ENCODE assay signal across 8 mouse cellular contexts in genomic region chr17:34645831-34646511, GRCm38 (mm10). TPM values are rescaled to one million over a fixed set of nuclear protein-coding genes. Genes with fewer than 3 reads are reported as not detected.
DNase-seq lines count a peak whose midpoint lies in the region; ATAC-seq and TF ChIP-seq lines count a peak whose summit lies in the region.

No protein-coding gene starts in this region.

- no peak for ATAC-seq in lung, embryonic 14.5 days (ENCODE audit: insufficient read depth)
- ATAC-seq in hindbrain, embryonic 12.5 days (ENCODE audit: low FRiP score) = no peak
- no peak for ATAC-seq in monocyte, adult 5-6 weeks (replicated peaks; ENCODE audit: insufficient number of reproducible peaks, low FRiP score, low TSS enrichment, poor library complexity, severe bottlenecking)

- peak overlapping the region; percentile 91; the same call in 1 of the 2 replicates for H3K4me3 ChIP-seq in lung, embryonic 14.5 days (ENCODE audit: low read depth, low read length)
- peak overlapping the region; percentile 96; the same call in 1 of the 2 replicates for H3K4me3 ChIP-seq in hindbrain, embryonic 12.5 days

- H3K27ac ChIP-seq in lung, embryonic 14.5 days (ENCODE audit: low read depth) = no peak overlapping the region
- H3K27ac ChIP-seq in hindbrain, embryonic 12.5 days = no peak overlapping the region

- H3K4me1 ChIP-seq in lung, embryonic 14.5 days (ENCODE audit: insufficient read depth) = peaks cover 10% of the 10 kb centered on the region
- peaks cover 37% of the 10 kb centered on the region for H3K4me1 ChIP-seq in hindbrain, embryonic 12.5 days

- peaks cover 29% of the 10 kb centered on the region for H3K36me3 ChIP-seq in lung, embryonic 14.5 days (ENCODE audit: insufficient read depth)
- H3K36me3 ChIP-seq in hindbrain, embryonic 12.5 days = peaks cover 21% of the 10 kb centered on the region

- WGBS in lung, embryonic 14.5 days = 83% methylated on average over 30 of the region's 30 CpGs
- 90% methylated on average over 30 of the region's 30 CpGs for WGBS in hindbrain, embryonic 12.5 days

- peak overlapping the region; percentile 43 for H3K4me2 ChIP-seq in lung, embryonic 14.5 days
- peak overlapping the region; percentile 73; the same call in 1 of the 2 replicates for H3K4me2 ChIP-seq in hindbrain, embryonic 12.5 days (replicated peaks)

- DNase-seq in adrenal gland, postnatal 10 days = peak; percentile 38
- no peak for DNase-seq in adrenal gland, adult 8-10 months
- DNase-seq in lung, embryonic 14.5 days = no peak
- no peak for DNase-seq in lung, postnatal 14 days
- DNase-seq in naive thymus-derived CD4-positive, alpha-beta T cell, adult 2 months (ENCODE audit: low read depth) = peak; percentile 25
- no peak for DNase-seq in c-Kit-positive CD71-positive TER-119-positive erythroid progenitor cells, embryonic 14.5 days (ENCODE audit: low spot score)

- no peaks in the 10 kb centered on the region for H3K9me3 ChIP-seq in lung, embryonic 14.5 days (ENCODE audit: low read depth, low read length)
- no peaks in the 10 kb centered on the region for H3K9me3 ChIP-seq in hindbrain, embryonic 12.5 days (replicated peaks)

- no peaks in the 10 kb centered on the region for H3K27me3 ChIP-seq in lung, embryonic 14.5 days (ENCODE audit: insufficient read depth, low read length)
- H3K27me3 ChIP-seq in hindbrain, embryonic 12.5 days = no peaks in the 10 kb centered on the region

- TF ChIP-seq CTCF in lung, embryonic 14.5 days (IDR thresholded peaks at IDR 0.05; ENCODE audit: low read depth) = no peak

- no peak overlapping the region for H3K9ac ChIP-seq in lung, embryonic 14.5 days
- H3K9ac ChIP-seq in hindbrain, embryonic 12.5 days = no peak overlapping the region

RNA-seq across cellular contexts. Expression of gene Atf6b, which starts 1.0 kb away (rescaled TPM):
- 10 to 100 TPM; 37.8 to 40.1 TPM for total RNA-seq in adrenal gland, postnatal 10 days (2021)
- 10 to 100 TPM; 47.1 to 56.6 (median 51.1) TPM for total RNA-seq in adrenal gland, adult 8-10 months (2022)
- polyA plus RNA-seq in lung, embryonic 14.5 days (2014; fragmentation: Nextera tagmentation; extraction: Ambion mirVana) = 66.5 and 74.8 TPM in 2 replicates
- polyA plus RNA-seq in hindbrain, embryonic 12.5 days (2016; fragmentation: Nextera tagmentation; extraction: Ambion mirVana) = 114 and 119 TPM in 2 replicates
- 17.4 to 26.0 TPM (median 23.4 TPM) in 3 replicates for total RNA-seq in monocyte, adult 5-6 weeks (2017)

RNA-seq across cellular contexts. Expression of gene Fkbpl, which starts 1.4 kb away (rescaled TPM):
- 10 to 100 TPM; 11.8 to 14.4 TPM for total RNA-seq in adrenal gland, postnatal 10 days (2021)
- 10 to 100 TPM; 13.0 to 15.5 (median 15.1) TPM for total RNA-seq in adrenal gland, adult 8-10 months (2022)
- polyA plus RNA-seq in lung, embryonic 14.5 days (2014; fragmentation: Nextera tagmentation; extraction: Ambion mirVana) = 9.7 and 11.1 TPM in 2 replicates
- polyA plus RNA-seq in hindbrain, embryonic 12.5 days (2016; fragmentation: Nextera tagmentation; extraction: Ambion mirVana) = 15.7 and 16.2 TPM in 2 replicates
- total RNA-seq in monocyte, adult 5-6 weeks (2017) = 5.6 to 15.1 TPM (median 6.4 TPM) in 3 replicates

RNA-seq across cellular contexts. Expression of gene Prrt1, which starts 16.6 kb away (rescaled TPM):
- total RNA-seq in adrenal gland, postnatal 10 days (2021) = 1 to 10 TPM; 4.5 to 7.9 TPM
- 10 to 100 TPM in 3 of 4 experiments, 1 to 10 TPM in 1; 7.0 to 36.3 (median 20.6) TPM for total RNA-seq in adrenal gland, adult 8-10 months (2022)
- polyA plus RNA-seq in lung, embryonic 14.5 days (2014; fragmentation: Nextera tagmentation; extraction: Ambion mirVana) = 0.14 TPM in 1 of 2 replicates, not detected in the other
- polyA plus RNA-seq in hindbrain, embryonic 12.5 days (2016; fragmentation: Nextera tagmentation; extraction: Ambion mirVana) = 3.0 and 3.1 TPM in 2 replicates
- 0.29 to 1.9 TPM (median 0.75 TPM) in 3 replicates for total RNA-seq in monocyte, adult 5-6 weeks (2017)

RNA-seq across cellular contexts. Expression of gene Ppt2, which starts 17.7 kb away (rescaled TPM):
- total RNA-seq in adrenal gland, postnatal 10 days (2021) = 10 to 100 TPM; 47.8 to 48.0 TPM
- 10 to 100 TPM; 59.2 to 70.5 (median 64.3) TPM for total RNA-seq in adrenal gland, adult 8-10 months (2022)
- 24.5 and 25.6 TPM in 2 replicates for polyA plus RNA-seq in lung, embryonic 14.5 days (2014; fragmentation: Nextera tagmentation; extraction: Ambion mirVana)
- 20.9 and 21.7 TPM in 2 replicates for polyA plus RNA-seq in hindbrain, embryonic 12.5 days (2016; fragmentation: Nextera tagmentation; extraction: Ambion mirVana)
- 30.4 to 67.0 TPM (median 38.4 TPM) in 3 replicates for total RNA-seq in monocyte, adult 5-6 weeks (2017)

RNA-seq across cellular contexts. Expression of gene Tnxb, which starts 24.4 kb away (rescaled TPM):
- total RNA-seq in adrenal gland, postnatal 10 days (2021) = 10 to 100 TPM; 40.6 to 47.3 TPM
- total RNA-seq in adrenal gland, adult 8-10 months (2022) = 10 to 100 TPM; 27.6 to 54.1 (median 41.4) TPM
- polyA plus RNA-seq in lung, embryonic 14.5 days (2014; fragmentation: Nextera tagmentation; extraction: Ambion mirVana) = 0.38 and 0.45 TPM in 2 replicates
- 0.04 and 0.05 TPM in 2 replicates for polyA plus RNA-seq in hindbrain, embryonic 12.5 days (2016; fragmentation: Nextera tagmentation; extraction: Ambion mirVana)
- not detected in 3 replicates for total RNA-seq in monocyte, adult 5-6 weeks (2017)

Comparison
In these comparisons a context has a peak if more than half of its experiments do, and no peak if none do; other contexts are left out.
1. DNase-seq: peak in adrenal gland, postnatal 10 days (single experiment) and naive thymus-derived CD4-positive, alpha-beta T cell, adult 2 months (single experiment); none in adrenal gland, adult 8-10 months (single experiment), lung, embryonic 14.5 days (single experiment), lung, postnatal 14 days (single experiment) and c-Kit-positive CD71-positive TER-119-positive erythroid progenitor cells, embryonic 14.5 days (single experiment).